Mouse (Mus musculus): Measurements from ENCODE around the gene Lancl3. TPM values are rescaled to one million over a fixed set of nuclear protein-coding genes. Genes with fewer than 3 reads are reported as not detected.

Gene Lancl3
- 0.23 and 0.52 TPM in 2 replicates for polyA plus RNA-seq (2016; fragmentation: Nextera tagmentation; extraction: Ambion mirVana)

- Histone ChIP-seq H3K4me2 (peak within 1 kb of the TSS; percentile 67), H3K4me1 (peaks cover 6% of the 10 kb centered on the region; the same call in 1 of the 2 replicates), H3K9ac (no peak within 1 kb of the TSS), H3K9me3 (replicated peaks) (no peaks in the 10 kb centered on the region), H3K27ac (no peak within 1 kb of the TSS), H3K4me3 (peak within 1 kb of the TSS; percentile 48), H3K36me3 (no peaks in the 10 kb centered on the region), H3K27me3 (replicated peaks) (peaks cover 41% of the 10 kb centered on the region)
- 15% methylated on average over 45 of the region's 49 CpGs for whole genome bisulfite sequencing (ENCODE audit: insufficient replicate concordance)
- 0 out of 2 replicates have a peak, but pooled peaks have one; percentile 18 for ATAC-seq
These were observed at the start of gene Lancl3 for GRCm38 (mm10) chrX:9199761-9200371. Gene Lancl3 (plus strand): TSS chrX:9199902.

GRCm38 (mm10) chrX:9179011-9179410 lies 20.7 kb upstream of the Lancl3 start:
- Histone ChIP-seq H3K9ac (no peak overlapping the region), H3K4me2 (no peak overlapping the region), H3K4me1 (no peaks in the 10 kb centered on the region), H3K27ac (no peak overlapping the region), H3K27me3 (replicated peaks) (no peaks in the 10 kb centered on the region), H3K9me3 (replicated peaks) (no peaks in the 10 kb centered on the region), H3K36me3 (no peaks in the 10 kb centered on the region), H3K4me3 (no peak overlapping the region)
- ATAC-seq, result no peak
- 54% methylated on average over 2 of the region's 2 CpGs for WGBS (ENCODE audit: insufficient replicate concordance)

- no peak for ATAC-seq
- 46% methylated on average over 5 of the region's 5 CpGs for WGBS (ENCODE audit: insufficient replicate concordance)
- H3K36me3 ChIP-seq, result no peaks in the 10 kb centered on the region
- H3K27ac ChIP-seq, result no peak overlapping the region
- H3K4me2 ChIP-seq, result no peak overlapping the region
- no peaks in the 10 kb centered on the region for H3K27me3 ChIP-seq (replicated peaks)
- no peaks in the 10 kb centered on the region for H3K9me3 ChIP-seq (replicated peaks)
- no peaks in the 10 kb centered on the region for H3K4me1 ChIP-seq
- H3K9ac ChIP-seq, result no peak overlapping the region
- H3K4me3 ChIP-seq, result no peak overlapping the region
These were observed 18.1 kb upstream of the Lancl3 start for GRCm38 (mm10) chrX:9181570-9181969.

GRCm38 (mm10) chrX:9200380-9200917 lies 747 bp downstream of the Lancl3 start:
- ATAC-seq, result 0 out of 2 replicates have a peak, but pooled peaks have one; percentile 27
- no peaks in the 10 kb centered on the region for H3K9me3 ChIP-seq (replicated peaks)
- H3K27me3 ChIP-seq (replicated peaks), result peaks cover 41% of the 10 kb centered on the region
- H3K4me3 ChIP-seq, result peak overlapping the region; percentile 48
- H3K4me1 ChIP-seq, result peaks cover 6% of the 10 kb centered on the region; the same call in 1 of the 2 replicates
- peak overlapping the region; percentile 67 for H3K4me2 ChIP-seq
- H3K27ac ChIP-seq, result no peak overlapping the region
- no peak overlapping the region for H3K9ac ChIP-seq
- 8% methylated on average over 66 of the region's 72 CpGs for WGBS (ENCODE audit: insufficient replicate concordance)
- H3K36me3 ChIP-seq, result no peaks in the 10 kb centered on the region

- ATAC-seq, result no peak
- H3K27ac ChIP-seq, result no peak overlapping the region
- H3K4me3 ChIP-seq, result no peak overlapping the region
- H3K4me2 ChIP-seq, result no peak overlapping the region
- no peak overlapping the region for H3K9ac ChIP-seq
- H3K9me3 ChIP-seq (replicated peaks), result no peaks in the 10 kb centered on the region
- H3K4me1 ChIP-seq, result peaks cover 6% of the 10 kb centered on the region; the same call in 1 of the 2 replicates
- peaks cover 41% of the 10 kb centered on the region for H3K27me3 ChIP-seq (replicated peaks)
- WGBS (ENCODE audit: insufficient replicate concordance), result 70% methylated on average over 2 of the region's 2 CpGs
- H3K36me3 ChIP-seq, result no peaks in the 10 kb centered on the region
These were observed 2.3 kb downstream of the Lancl3 start for GRCm38 (mm10) chrX:9201954-9202353.

GRCm38 (mm10) chrX:9202781-9203405 lies 3.2 kb downstream of the Lancl3 start:
- no peak for ATAC-seq
- Histone ChIP-seq H3K4me3 (no peak overlapping the region), H3K27me3 (replicated peaks) (peaks cover 32% of the 10 kb centered on the region), H3K9ac (no peak overlapping the region), H3K4me1 (peaks cover 6% of the 10 kb centered on the region; the same call in 1 of the 2 replicates), H3K4me2 (no peak overlapping the region), H3K27ac (no peak overlapping the region), H3K36me3 (no peaks in the 10 kb centered on the region), H3K9me3 (replicated peaks) (no peaks in the 10 kb centered on the region)
- WGBS (ENCODE audit: insufficient replicate concordance), result 58% methylated on average over 7 of the region's 7 CpGs

- ATAC-seq, result no peak
- no peaks in the 10 kb centered on the region for H3K9me3 ChIP-seq (replicated peaks)
- WGBS (ENCODE audit: insufficient replicate concordance), result 39% methylated on average over 2 of the region's 2 CpGs
- H3K4me2 ChIP-seq, result no peak overlapping the region
- H3K9ac ChIP-seq, result no peak overlapping the region
- peaks cover 3% of the 10 kb centered on the region; the same call in 1 of the 2 replicates for H3K4me1 ChIP-seq
- H3K4me3 ChIP-seq, result no peak overlapping the region
- no peaks in the 10 kb centered on the region for H3K36me3 ChIP-seq
- peaks cover 12% of the 10 kb centered on the region for H3K27me3 ChIP-seq (replicated peaks)
- no peak overlapping the region for H3K27ac ChIP-seq
These were observed 5.4 kb downstream of the Lancl3 start for GRCm38 (mm10) chrX:9205121-9205520.

GRCm38 (mm10) chrX:9216244-9216643 lies 16.5 kb downstream of the Lancl3 start:
- WGBS (ENCODE audit: insufficient replicate concordance), result 47% methylated on average over 2 of the region's 2 CpGs
- no peaks in the 10 kb centered on the region for H3K9me3 ChIP-seq (replicated peaks)
- H3K27ac ChIP-seq, result no peak overlapping the region
- no peak overlapping the region for H3K9ac ChIP-seq
- H3K36me3 ChIP-seq, result no peaks in the 10 kb centered on the region
- H3K4me3 ChIP-seq, result no peak overlapping the region
- H3K27me3 ChIP-seq (replicated peaks), result no peaks in the 10 kb centered on the region
- H3K4me1 ChIP-seq, result no peaks in the 10 kb centered on the region
- H3K4me2 ChIP-seq, result no peak overlapping the region
- no peak for ATAC-seq

GRCm38 (mm10) chrX:9219570-9219969 lies 19.9 kb downstream of the Lancl3 start:
- no peak overlapping the region for H3K4me2 ChIP-seq
- no peaks in the 10 kb centered on the region for H3K36me3 ChIP-seq
- WGBS (ENCODE audit: insufficient replicate concordance), result 80% methylated on average over 3 of the region's 3 CpGs
- no peak overlapping the region for H3K9ac ChIP-seq
- ATAC-seq, result no peak
- H3K4me1 ChIP-seq, result 0 out of 2 replicates have a peak, but pooled peaks cover 4% of the 10 kb centered on the region
- no peaks in the 10 kb centered on the region for H3K27me3 ChIP-seq (replicated peaks)
- no peaks in the 10 kb centered on the region for H3K9me3 ChIP-seq (replicated peaks)
- no peak overlapping the region for H3K4me3 ChIP-seq
- no peak overlapping the region for H3K27ac ChIP-seq

GRCm38 (mm10) chrX:9221206-9221605 lies 21.5 kb downstream of the Lancl3 start:
- Histone ChIP-seq H3K4me1 (0 out of 2 replicates have a peak, but pooled peaks cover 4% of the 10 kb centered on the region), H3K27ac (no peak overlapping the region), H3K36me3 (no peaks in the 10 kb centered on the region), H3K9ac (no peak overlapping the region), H3K27me3 (replicated peaks) (no peaks in the 10 kb centered on the region), H3K4me2 (no peak overlapping the region), H3K9me3 (replicated peaks) (no peaks in the 10 kb centered on the region), H3K4me3 (no peak overlapping the region)
- 22% methylated on average over 6 of the region's 6 CpGs for WGBS (ENCODE audit: insufficient replicate concordance)
- ATAC-seq, result peak; percentile 42; the same call in 1 of the 2 replicates

GRCm38 (mm10) chrX:9221736-9222135 lies 22.0 kb downstream of the Lancl3 start:
- Histone ChIP-seq H3K4me1 (0 out of 2 replicates have a peak, but pooled peaks cover 4% of the 10 kb centered on the region), H3K4me3 (no peak overlapping the region), H3K9me3 (replicated peaks) (no peaks in the 10 kb centered on the region), H3K9ac (no peak overlapping the region), H3K36me3 (no peaks in the 10 kb centered on the region), H3K27me3 (replicated peaks) (no peaks in the 10 kb centered on the region), H3K4me2 (no peak overlapping the region), H3K27ac (no peak overlapping the region)
- 81% methylated on average over 4 of the region's 4 CpGs for WGBS (ENCODE audit: insufficient replicate concordance)
- ATAC-seq, result no peak
